Mouse (Mus musculus): ENCODE results near the gene D630003M21Rik. TPM values are rescaled to one million over a fixed set of nuclear protein-coding genes. Genes with fewer than 3 reads are reported as not detected.

The D630003M21Rik gene
- polyA plus RNA-seq, 1 experiment, result 2.3 TPM

DNA sequence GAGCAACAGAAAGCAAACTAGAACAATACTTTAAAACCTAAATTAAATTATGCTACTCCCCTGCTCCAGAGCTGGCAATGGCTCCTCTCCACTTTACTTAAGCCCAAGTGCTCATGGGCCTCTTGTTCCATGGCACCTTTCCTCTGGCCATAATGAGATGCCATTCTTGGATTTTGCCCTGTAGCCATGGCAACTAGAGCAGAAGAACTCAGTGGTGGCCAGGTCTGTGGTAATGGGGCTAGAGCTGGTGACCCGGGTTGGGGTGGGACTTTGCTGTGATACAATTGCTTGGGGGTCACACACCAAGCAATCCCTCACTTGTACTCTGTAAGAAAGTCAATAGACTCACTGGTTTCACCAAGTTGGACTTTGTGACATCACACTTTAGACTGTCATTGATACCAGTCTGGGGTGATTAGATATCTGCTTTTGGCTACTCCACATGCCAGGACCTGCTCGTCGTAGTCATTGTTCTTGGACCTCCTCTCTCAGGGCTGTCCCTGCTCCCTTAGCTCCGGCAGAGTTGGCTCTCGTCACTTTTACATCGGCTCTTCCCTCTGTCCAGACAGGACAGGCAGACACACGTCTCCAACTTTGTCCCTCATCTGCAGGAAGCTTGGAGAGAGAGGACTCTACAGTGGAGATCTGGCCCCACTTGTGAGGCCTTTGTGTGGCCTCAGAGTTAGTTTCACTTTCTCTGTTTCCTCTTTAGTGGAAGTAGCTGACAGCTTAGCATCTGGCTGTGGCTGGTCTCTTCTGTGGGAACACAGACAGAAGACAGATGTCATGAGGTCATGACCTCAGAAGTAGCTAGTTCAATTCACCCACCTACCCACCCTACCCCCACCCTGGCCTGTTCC lies 69.4 kb downstream of the D630003M21Rik start:
- no peak overlapping the region for H3K4me3 ChIP-seq (replicated peaks; ENCODE audit: insufficient read depth, low read depth, low read length)
- no peaks in the 10 kb centered on the region for H3K4me1 ChIP-seq (ENCODE audit: control insufficient read depth, insufficient read depth, low read length)
- H3K27ac ChIP-seq (ENCODE audit: insufficient read depth, low read length), result no peak overlapping the region
- H3K27me3 ChIP-seq (ENCODE audit: control insufficient read depth, insufficient read depth, low read length), result no peaks in the 10 kb centered on the region
- WGBS, result 49% methylated on average over 7 of the region's 7 CpGs
- DNase-seq, result no peak
- TF ChIP-seq CTCF (IDR thresholded peaks at IDR 0.05; ENCODE audit: borderline replicate concordance, insufficient read depth, low read depth, low read length), result no peak
- no peak for TF ChIP-seq POLR2A (IDR thresholded peaks at IDR 0.05; ENCODE audit: borderline replicate concordance, insufficient read depth, low read length)

DNA sequence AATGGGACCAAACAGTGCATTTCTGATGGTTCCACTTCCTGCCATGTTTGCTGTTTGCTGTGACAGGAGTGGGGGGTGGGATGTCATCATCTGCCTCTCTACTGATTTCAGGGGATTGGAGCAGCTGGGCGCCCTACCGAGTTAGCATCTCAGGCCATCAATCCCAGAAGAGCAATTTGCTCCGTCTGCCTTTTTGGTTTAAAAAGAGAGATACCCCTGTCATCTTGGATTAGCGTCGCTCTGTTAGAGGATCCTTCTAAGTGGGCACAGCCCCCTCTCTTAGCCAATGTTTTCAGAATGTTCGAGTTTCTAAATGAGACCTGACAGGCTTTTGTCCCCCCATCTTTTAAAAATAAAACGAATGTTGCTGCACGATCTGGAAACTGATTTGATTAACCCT lies 71.4 kb downstream of the D630003M21Rik start:
- TF ChIP-seq CTCF (IDR thresholded peaks at IDR 0.05; ENCODE audit: borderline replicate concordance, insufficient read depth, low read depth, low read length) (no peak), POLR2A (IDR thresholded peaks at IDR 0.05; ENCODE audit: borderline replicate concordance, insufficient read depth, low read length) (no peak)
- Histone ChIP-seq H3K27me3 (ENCODE audit: control insufficient read depth, insufficient read depth, low read length) (no peaks in the 10 kb centered on the region; the same call in 1 of the 2 replicates), H3K4me1 (ENCODE audit: control insufficient read depth, insufficient read depth, low read length) (no peaks in the 10 kb centered on the region), H3K27ac (ENCODE audit: insufficient read depth, low read length) (no peak overlapping the region), H3K4me3 (replicated peaks; ENCODE audit: insufficient read depth, low read depth, low read length) (no peak overlapping the region)
- no peak for DNase-seq
- WGBS, result 55% methylated on average over 8 of the region's 8 CpGs

DNA sequence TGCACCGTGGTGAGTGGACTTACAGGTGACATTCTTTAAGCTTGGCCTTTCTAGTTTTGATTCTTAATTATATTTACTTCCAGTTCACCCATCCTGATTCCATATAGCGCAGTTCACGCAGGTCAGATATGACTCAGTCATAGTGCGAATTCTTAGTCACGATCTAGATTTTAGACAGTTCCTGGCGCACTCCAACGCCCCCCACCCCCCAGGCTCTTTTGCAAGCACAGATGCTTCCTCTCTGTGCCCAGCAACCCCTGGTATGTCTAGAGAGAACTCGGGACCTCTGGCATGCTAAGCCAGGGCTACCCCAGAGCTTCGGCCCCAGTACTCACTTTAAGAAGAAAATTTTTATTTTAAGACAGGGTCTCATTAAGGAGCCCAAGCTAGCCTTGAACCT lies 72.5 kb downstream of the D630003M21Rik start:
- WGBS, result 82% methylated on average over 9 of the region's 9 CpGs
- DNase-seq, result no peak
- no peak overlapping the region for H3K27ac ChIP-seq (ENCODE audit: insufficient read depth, low read length)
- H3K27me3 ChIP-seq (ENCODE audit: control insufficient read depth, insufficient read depth, low read length), result no peaks in the 10 kb centered on the region; the same call in 1 of the 2 replicates
- TF ChIP-seq POLR2A (IDR thresholded peaks at IDR 0.05; ENCODE audit: borderline replicate concordance, insufficient read depth, low read length) (no peak), CTCF (IDR thresholded peaks at IDR 0.05; ENCODE audit: borderline replicate concordance, insufficient read depth, low read depth, low read length) (no peak)
- H3K4me1 ChIP-seq (ENCODE audit: control insufficient read depth, insufficient read depth, low read length), result no peaks in the 10 kb centered on the region
- H3K4me3 ChIP-seq (replicated peaks; ENCODE audit: insufficient read depth, low read depth, low read length), result no peak overlapping the region

DNA sequence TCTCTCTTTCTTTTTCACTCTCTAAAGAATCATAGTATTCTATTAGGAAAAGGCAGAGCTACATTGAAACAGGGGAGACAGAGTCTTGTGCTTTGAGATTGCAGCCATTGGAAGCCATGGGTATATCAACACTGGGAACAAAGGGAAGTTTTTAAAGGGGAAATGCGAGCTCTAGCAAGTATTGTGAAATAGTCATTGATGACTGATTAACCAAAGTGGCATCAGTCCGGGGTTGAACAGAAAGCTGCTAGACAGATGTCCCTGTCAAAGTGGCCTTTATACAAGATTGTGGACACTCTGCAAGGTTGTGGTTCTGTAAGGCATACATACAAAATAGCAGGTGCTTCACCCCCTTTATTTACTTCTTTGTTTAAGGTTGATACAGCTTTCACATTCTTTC lies 73.4 kb downstream of the D630003M21Rik start:
- Histone ChIP-seq H3K4me3 (replicated peaks; ENCODE audit: insufficient read depth, low read depth, low read length) (no peak overlapping the region), H3K4me1 (ENCODE audit: control insufficient read depth, insufficient read depth, low read length) (no peaks in the 10 kb centered on the region), H3K27me3 (ENCODE audit: control insufficient read depth, insufficient read depth, low read length) (no peaks in the 10 kb centered on the region; the same call in 1 of the 2 replicates), H3K27ac (ENCODE audit: insufficient read depth, low read length) (no peak overlapping the region)
- 92% methylated on average over 2 of the region's 2 CpGs for WGBS
- TF ChIP-seq CTCF (IDR thresholded peaks at IDR 0.05; ENCODE audit: borderline replicate concordance, insufficient read depth, low read depth, low read length) (no peak), POLR2A (IDR thresholded peaks at IDR 0.05; ENCODE audit: borderline replicate concordance, insufficient read depth, low read length) (no peak)
- no peak for DNase-seq

DNA sequence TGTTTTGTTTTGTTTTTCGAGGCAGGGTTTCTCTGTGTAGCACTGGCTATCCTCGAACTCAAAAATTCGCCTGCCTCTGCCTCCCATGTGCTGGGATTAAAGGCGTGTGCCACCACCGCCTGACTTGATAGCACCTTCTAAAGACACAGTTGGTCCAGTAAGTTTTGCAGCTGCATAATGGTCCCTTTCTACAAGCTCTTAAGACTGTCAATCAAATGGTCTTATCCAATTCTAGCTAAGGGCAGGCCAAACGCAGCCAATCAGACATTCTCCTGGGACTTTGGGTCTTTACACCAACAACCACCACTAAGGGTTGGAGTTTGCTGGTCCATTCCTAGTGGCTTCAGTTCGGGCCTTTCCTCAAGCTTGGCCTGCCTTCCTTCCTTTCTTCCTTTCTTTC lies 73.9 kb downstream of the D630003M21Rik start:
- no peak overlapping the region for H3K4me3 ChIP-seq (replicated peaks; ENCODE audit: insufficient read depth, low read depth, low read length)
- no peak overlapping the region for H3K27ac ChIP-seq (ENCODE audit: insufficient read depth, low read length)
- no peak for DNase-seq
- TF ChIP-seq POLR2A (IDR thresholded peaks at IDR 0.05; ENCODE audit: borderline replicate concordance, insufficient read depth, low read length), result no peak
- TF ChIP-seq CTCF (IDR thresholded peaks at IDR 0.05; ENCODE audit: borderline replicate concordance, insufficient read depth, low read depth, low read length), result no peak
- WGBS, result 91% methylated on average over 7 of the region's 7 CpGs
- H3K27me3 ChIP-seq (ENCODE audit: control insufficient read depth, insufficient read depth, low read length), result no peaks in the 10 kb centered on the region; the same call in 1 of the 2 replicates
- H3K4me1 ChIP-seq (ENCODE audit: control insufficient read depth, insufficient read depth, low read length), result no peaks in the 10 kb centered on the region

DNA sequence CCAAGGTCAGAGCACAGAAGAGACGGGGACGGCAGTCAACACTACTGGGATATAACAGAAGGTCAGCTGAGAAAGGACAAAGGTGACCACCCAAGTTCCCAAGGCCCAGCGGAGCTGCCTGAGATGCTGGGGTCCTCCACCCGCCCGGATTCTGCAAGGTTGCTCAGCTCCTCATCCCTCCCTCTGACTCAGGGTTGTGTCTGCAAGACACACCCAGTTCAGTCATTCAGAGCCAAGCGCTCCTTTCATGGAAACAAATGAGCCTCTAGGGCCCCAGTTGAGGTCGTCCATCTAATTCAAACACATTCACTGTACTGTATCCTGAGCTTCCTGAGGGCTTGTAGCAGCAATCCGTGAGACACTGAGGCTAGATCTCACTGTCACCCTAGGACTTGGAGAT lies 74.4 kb downstream of the D630003M21Rik start:
- no peaks in the 10 kb centered on the region; the same call in 1 of the 2 replicates for H3K27me3 ChIP-seq (ENCODE audit: control insufficient read depth, insufficient read depth, low read length)
- H3K27ac ChIP-seq (ENCODE audit: insufficient read depth, low read length), result no peak overlapping the region
- no peak for TF ChIP-seq POLR2A (IDR thresholded peaks at IDR 0.05; ENCODE audit: borderline replicate concordance, insufficient read depth, low read length)
- TF ChIP-seq CTCF (IDR thresholded peaks at IDR 0.05; ENCODE audit: borderline replicate concordance, insufficient read depth, low read depth, low read length), result no peak
- no peak overlapping the region for H3K4me3 ChIP-seq (replicated peaks; ENCODE audit: insufficient read depth, low read depth, low read length)
- no peaks in the 10 kb centered on the region for H3K4me1 ChIP-seq (ENCODE audit: control insufficient read depth, insufficient read depth, low read length)
- DNase-seq, result no peak
- WGBS, result 88% methylated on average over 8 of the region's 8 CpGs

DNA sequence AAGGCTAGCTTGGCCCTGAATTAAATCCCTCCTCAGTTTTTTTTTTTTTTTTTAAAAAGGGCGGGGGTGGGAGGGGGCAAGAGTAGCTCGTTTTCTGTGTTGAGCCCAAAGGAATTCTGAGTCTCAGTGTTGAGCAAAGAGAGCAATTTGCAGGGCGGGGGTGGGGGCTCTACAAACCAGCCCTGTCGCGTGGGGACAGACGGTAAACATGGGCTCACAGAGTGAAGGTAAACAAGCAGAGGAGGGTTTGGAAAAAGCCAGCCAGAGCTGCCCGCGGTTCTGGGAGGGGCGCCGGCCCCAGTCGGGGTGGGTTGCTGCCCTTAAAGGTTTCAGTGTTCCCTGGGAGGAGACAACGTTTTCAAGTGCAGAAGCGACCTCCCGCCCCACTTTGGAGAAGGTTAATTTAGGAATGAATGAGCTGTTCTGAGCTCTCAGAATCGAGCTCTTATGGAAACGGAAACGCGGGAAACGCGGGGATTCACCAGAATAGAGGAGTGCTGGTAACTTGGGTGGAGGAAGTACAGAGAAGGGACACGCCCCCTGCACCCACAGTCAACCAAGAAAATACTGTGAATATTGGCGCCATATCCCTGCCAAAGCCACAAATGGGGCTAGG lies 75.2 kb downstream of the D630003M21Rik start:
- Histone ChIP-seq H3K27me3 (ENCODE audit: control insufficient read depth, insufficient read depth, low read length) (no peaks in the 10 kb centered on the region; the same call in 1 of the 2 replicates), H3K4me3 (replicated peaks; ENCODE audit: insufficient read depth, low read depth, low read length) (no peak overlapping the region), H3K4me1 (ENCODE audit: control insufficient read depth, insufficient read depth, low read length) (no peaks in the 10 kb centered on the region), H3K27ac (ENCODE audit: insufficient read depth, low read length) (no peak overlapping the region)
- WGBS, result 7% methylated on average over 22 of the region's 22 CpGs
- DNase-seq, result no peak
- TF ChIP-seq CTCF (IDR thresholded peaks at IDR 0.05; ENCODE audit: borderline replicate concordance, insufficient read depth, low read depth, low read length) (no peak), POLR2A (IDR thresholded peaks at IDR 0.05; ENCODE audit: borderline replicate concordance, insufficient read depth, low read length) (no peak)
